Mouse (Mus musculus) kidney, embryonic 14.5 days (tissue): ENCODE data around the gene Coq5. TPM values are rescaled to one million over a fixed set of nuclear protein-coding genes. Genes with fewer than 3 reads are reported as not detected.

Experiments used
- ATAC-seq: fragments of 200-750 bp; cut with Nextera tagmentation; 2 replicates; pipeline ENCODE4 v1.8.0; 2017; ENCODE audit warnings: moderate number of reproducible peaks, mild to moderate bottlenecking, moderate TSS enrichment, moderate library complexity; ENCODE audit not compliant: low FRiP score, low TSS enrichment
- H3K27ac ChIP-seq: fragments of 300-500 bp; sonication (generic); 2 replicates; pipeline ENCODE4 v1.5.1; 2014; ENCODE audit warnings: low read depth, mild to moderate bottlenecking, low read length, moderate library complexity, mixed read lengths
- H3K27me3 ChIP-seq: fragments of 300-500 bp; sonication (generic); 2 replicates; pipeline ENCODE4 v1.6.1; 2014; ENCODE audit warnings: mild to moderate bottlenecking, low read length; ENCODE audit not compliant: control insufficient read depth, insufficient read depth
- H3K36me3 ChIP-seq: fragments of 300-500 bp; sonication (generic); 2 replicates; pipeline ENCODE4 v1.6.1; 2014; ENCODE audit warnings: low read length, mixed read lengths; ENCODE audit not compliant: control insufficient read depth, insufficient read depth
- H3K4me1 ChIP-seq: fragments of 300-500 bp; sonication (generic); 2 replicates; pipeline ENCODE4 v1.6.1; 2014; ENCODE audit warnings: low read length, mixed read lengths; ENCODE audit not compliant: control insufficient read depth, insufficient read depth
- H3K4me2 ChIP-seq: fragments of 300-500 bp; sonication (generic); replicated peaks from 2 replicates; pipeline ENCODE4 v1.6.1; 2014; ENCODE audit warnings: low read depth, mild to moderate bottlenecking, low read length
- H3K4me3 ChIP-seq: fragments of 300-500 bp; sonication (generic); 2 replicates; pipeline ENCODE4 v1.5.1; 2014; ENCODE audit warnings: mild to moderate bottlenecking, low read length
- H3K9ac ChIP-seq: fragments of 300-500 bp; sonication (generic); 2 replicates; pipeline ENCODE4 v1.6.1; 2014; ENCODE audit warnings: low read depth, mild to moderate bottlenecking, low read length, moderate library complexity
- H3K9me3 ChIP-seq: fragments of 300-500 bp; sonication (generic); 2 replicates; pipeline ENCODE4 v1.6.1; 2016; ENCODE audit warnings: low read length; ENCODE audit not compliant: control insufficient read depth
- WGBS: fragments of 180-500 bp; shearing (Covaris S2); extraction: QIAGEN DNeasy Blood & Tissue Kit; methylation state at CpG from one replicate; pipeline ENCODE4 v1.1.7; 2014; 5-methylcytosine and 5-hydroxymethylcytosine counted together
- polyA plus RNA-seq: library from polyadenylated mRNA; unstranded; fragments of >200 nt; fragmentation: Nextera tagmentation; extraction: Ambion mirVana; gene quantifications from 2 replicates; pipeline ENCODE4 v1.2.1, GENCODE M21; 2014

Gene Coq5
- polyA plus RNA-seq, 1 experiment from 2014 or later, result 58.8 TPM

DNA sequence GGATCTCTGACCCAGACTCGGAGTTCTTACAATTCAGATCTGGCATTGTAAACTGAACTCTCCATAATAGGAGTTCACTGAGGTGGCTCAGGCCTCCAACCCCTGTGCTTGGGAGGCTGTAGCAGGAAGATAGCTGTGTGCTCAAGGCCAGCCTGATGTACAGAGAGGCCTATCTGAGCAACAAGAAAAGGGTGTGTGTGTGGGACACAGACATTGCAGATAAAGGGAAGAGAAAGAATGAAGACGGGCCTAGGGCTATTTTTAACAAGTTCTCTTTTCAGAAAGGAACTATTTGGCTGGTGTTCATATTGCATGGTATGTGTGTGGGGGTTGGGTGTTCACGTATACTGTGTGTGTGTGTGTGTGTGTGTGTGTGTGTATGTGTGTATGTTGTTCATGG lies 54.2 kb downstream of the Coq5 start:
- Histone ChIP-seq H3K4me3 (no peak overlapping the region), H3K4me2 (no peak overlapping the region), H3K9ac (no peak overlapping the region), H3K4me1 (peaks cover 7% of the 10 kb centered on the region), H3K9me3 (no peaks in the 10 kb centered on the region), H3K27me3 (no peaks in the 10 kb centered on the region), H3K36me3 (peaks cover 60% of the 10 kb centered on the region), H3K27ac (no peak overlapping the region)
- ATAC-seq, result no peak
- WGBS, result 81% methylated on average over 3 of the region's 3 CpGs

DNA sequence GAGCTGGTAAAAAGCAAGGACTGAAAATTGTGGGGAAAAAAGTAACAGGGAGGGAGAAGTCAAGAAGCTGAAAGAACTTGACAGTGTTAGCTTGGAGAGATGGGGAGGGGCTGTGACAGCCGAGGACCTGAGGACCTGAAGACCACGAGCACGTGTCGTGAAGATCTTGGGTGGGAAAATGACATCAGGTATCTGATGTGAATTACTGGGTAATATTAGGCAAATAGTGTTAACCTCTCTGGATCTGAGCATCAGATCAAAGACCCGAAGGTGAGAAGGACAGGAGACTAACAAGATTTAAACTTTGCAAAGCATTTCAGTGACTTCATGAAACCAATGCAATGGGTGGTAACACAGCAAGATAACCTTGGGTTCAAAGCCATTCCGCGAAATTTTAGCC lies 60.5 kb downstream of the Coq5 start:
- Histone ChIP-seq H3K27ac (no peak overlapping the region), H3K4me1 (peaks cover 13% of the 10 kb centered on the region), H3K9me3 (no peaks in the 10 kb centered on the region), H3K27me3 (no peaks in the 10 kb centered on the region), H3K9ac (peak overlapping the region; percentile 70; the same call in 1 of the 2 replicates), H3K4me2 (peak overlapping the region; percentile 66), H3K36me3 (peaks cover 38% of the 10 kb centered on the region), H3K4me3 (peak overlapping the region; percentile 61)
- no peak for ATAC-seq
- 27% methylated on average over 7 of the region's 7 CpGs for WGBS

- H3K9me3 ChIP-seq, result no peaks in the 10 kb centered on the region
- H3K9ac ChIP-seq, result peak within 1 kb of the TSS; percentile 70
- peak within 1 kb of the TSS; percentile 44; the same call in 1 of the 2 replicates for H3K27ac ChIP-seq
- H3K27me3 ChIP-seq, result no peaks in the 10 kb centered on the region
- H3K36me3 ChIP-seq, result peaks cover 40% of the 10 kb centered on the region
- H3K4me1 ChIP-seq, result peaks cover 13% of the 10 kb centered on the region
- WGBS, result under 1% methylated on average over 62 of the region's 62 CpGs
- peak within 1 kb of the TSS; percentile 66 for H3K4me2 ChIP-seq
- peak within 1 kb of the TSS; percentile 61 for H3K4me3 ChIP-seq
- peak; percentile 92 for ATAC-seq
These were observed 61.3 kb downstream of the Coq5 start, which contains the start of the genes Gatc and Triap1 for GRCm38 (mm10) chr5:115340577-115341313. TSS of gene Gatc (minus strand) at chr5:115341178. TSS of gene Triap1 (plus strand) at chr5:115341225.

DNA sequence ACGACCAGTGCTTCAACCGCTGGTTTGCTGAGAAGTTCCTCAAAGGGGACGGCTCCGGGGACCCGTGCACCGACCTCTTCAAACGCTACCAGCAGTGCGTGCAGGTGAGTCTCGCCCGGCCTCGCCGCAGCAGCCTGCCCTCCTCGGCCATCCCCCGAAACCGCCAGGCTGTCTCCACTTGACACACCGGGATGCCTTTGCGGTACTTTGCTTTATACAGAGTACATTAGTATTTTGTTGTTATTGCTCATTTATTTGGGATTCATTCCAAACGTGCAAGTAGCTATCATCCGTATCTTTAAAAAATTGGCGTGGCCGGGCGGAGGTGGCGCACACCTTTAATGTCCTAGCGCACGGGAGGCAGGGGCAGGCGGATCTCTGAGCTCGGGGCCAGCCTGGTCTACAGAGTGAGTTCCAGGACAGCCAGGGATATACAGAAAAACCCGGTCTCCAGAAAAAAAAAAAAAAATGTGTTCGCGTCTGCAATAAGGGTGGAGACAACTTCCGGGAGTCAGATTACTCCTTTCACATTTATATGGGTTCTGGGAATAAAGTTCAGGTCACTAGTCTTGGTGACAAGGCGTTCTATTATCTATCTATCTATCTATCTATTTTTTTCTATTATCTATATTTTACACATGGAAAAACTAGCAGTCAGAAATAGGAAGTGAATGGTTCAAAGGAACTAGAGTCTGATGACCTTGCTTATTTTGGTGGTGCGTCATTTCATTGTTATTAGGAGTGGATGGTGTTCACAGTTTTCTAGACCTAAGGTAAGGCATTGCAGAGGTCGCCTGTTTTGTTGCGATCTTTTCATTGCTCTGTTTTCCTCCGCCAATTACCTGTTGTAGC lies 62.1 kb downstream of the Coq5 start:
- Histone ChIP-seq H3K4me1 (peaks cover 13% of the 10 kb centered on the region), H3K27ac (peak overlapping the region; percentile 44; the same call in 1 of the 2 replicates), H3K9me3 (no peaks in the 10 kb centered on the region), H3K27me3 (no peaks in the 10 kb centered on the region), H3K36me3 (peaks cover 42% of the 10 kb centered on the region), H3K4me3 (peak overlapping the region; percentile 61), H3K9ac (peak overlapping the region; percentile 70), H3K4me2 (peak overlapping the region; percentile 66)
- 12% methylated on average over 36 of the region's 36 CpGs for WGBS
- peak; percentile 5; the same call in 1 of the 2 replicates for ATAC-seq

Other genes starting within 250 kb of the Coq5 start
- 54.5 and 60.9 TPM in 2 replicates for gene Gm10401, start 181.4 kb upstream of the Coq5 start, polyA plus RNA-seq
- gene Acads, start 160.3 kb upstream of the Coq5 start, polyA plus RNA-seq, result 54.2 and 68.5 TPM in 2 replicates
- gene Unc119b, start 144.7 kb upstream of the Coq5 start, polyA plus RNA-seq, result 26.3 and 50.3 TPM in 2 replicates
- gene Mlec, start 121.5 kb upstream of the Coq5 start, polyA plus RNA-seq, result 57.8 and 75.5 TPM in 2 replicates
- 2.0 and 2.4 TPM in 2 replicates for gene Cabp1, start 85.3 kb upstream of the Coq5 start, polyA plus RNA-seq
- 116 and 120 TPM in 2 replicates for gene Pop5, start 43.8 kb upstream of the Coq5 start, polyA plus RNA-seq
- 81.9 TPM in 2 replicates for gene Rnf10, start 6.8 kb upstream of the Coq5 start, polyA plus RNA-seq
- gene Dynll1, start 21.3 kb downstream of the Coq5 start, polyA plus RNA-seq, result 1,720 and 2,039 TPM in 2 replicates
- gene Srsf9, start 47.5 kb downstream of the Coq5 start, polyA plus RNA-seq, result 320 and 334 TPM in 2 replicates
- gene Gatc, start 61.5 kb downstream of the Coq5 start, polyA plus RNA-seq, result 35.8 and 36.9 TPM in 2 replicates
- gene Triap1, start 61.6 kb downstream of the Coq5 start, polyA plus RNA-seq, result 56.2 and 62.2 TPM in 2 replicates
- 911 and 1,119 TPM in 2 replicates for gene Cox6a1, start 69.3 kb downstream of the Coq5 start, polyA plus RNA-seq
- 26.2 and 34.0 TPM in 2 replicates for gene Msi1, start 149.9 kb downstream of the Coq5 start, polyA plus RNA-seq
- 0.46 and 0.57 TPM in 2 replicates for gene Pla2g1b, start 186.6 kb downstream of the Coq5 start, polyA plus RNA-seq
- 16.4 and 20.9 TPM in 2 replicates for gene Sirt4, start 205.1 kb downstream of the Coq5 start, polyA plus RNA-seq
- 21.9 and 22.4 TPM in 2 replicates for gene Pxn, start 227.0 kb downstream of the Coq5 start, polyA plus RNA-seq